Mouse (Mus musculus) frontal cortex, adult (tissue): ENCODE data around the gene Olfml2a.
"Not testable (repeated sequence)": the region's sequence is repeated elsewhere in the genome, so short reads cannot be mapped to it uniquely, and the experiment has no call there.

Experiments
- ATAC-seq: cut with Nextera tagmentation; 2 replicates; pipeline ENCODE4 v1.9.2; 2017; ENCODE audit warnings: mild to moderate bottlenecking, moderate library complexity, mixed read lengths; ENCODE audit not compliant: low TSS enrichment

Olfml2a gene

GRCm38 (mm10) chr2:38986580-38986979 is 54.8 kb downstream of the Olfml2a start:
- no peak for ATAC-seq

- no peak for ATAC-seq
Observed at GRCm38 (mm10) chr2:38987371-38987770, 55.6 kb downstream of the Olfml2a start.

- no peak for ATAC-seq
Observed at GRCm38 (mm10) chr2:38987803-38988510, 56.2 kb downstream of the Olfml2a start.

GRCm38 (mm10) chr2:38988929-38989328 is 57.2 kb downstream of the Olfml2a start:
- no peak for ATAC-seq

- no peak for ATAC-seq
Observed at GRCm38 (mm10) chr2:38992004-38992403, 60.2 kb downstream of the Olfml2a start.

GRCm38 (mm10) chr2:38992452-38992851 is 60.7 kb downstream of the Olfml2a start:
- ATAC-seq: peak; percentile 41

- peak; percentile 86 for ATAC-seq
Observed at GRCm38 (mm10) chr2:38997386-38998374, 65.9 kb downstream of the Olfml2a start, which contains the start of gene Wdr38. Wdr38 (plus strand) TSS chr2:38997476.

GRCm38 (mm10) chr2:38999381-38999780 is 67.6 kb downstream of the Olfml2a start:
- ATAC-seq: no peak

GRCm38 (mm10) chr2:38999910-39000586 is 68.3 kb downstream of the Olfml2a start:
- ATAC-seq: no peak

- no peak for ATAC-seq
Observed at GRCm38 (mm10) chr2:39000587-39000919, 68.8 kb downstream of the Olfml2a start.

GRCm38 (mm10) chr2:39001866-39002265 is 70.1 kb downstream of the Olfml2a start:
- ATAC-seq: no peak

GRCm38 (mm10) chr2:39003106-39003505 is 71.3 kb downstream of the Olfml2a start:
- ATAC-seq: no peak

- no peak for ATAC-seq
Observed at GRCm38 (mm10) chr2:39003512-39003911, 71.7 kb downstream of the Olfml2a start.

GRCm38 (mm10) chr2:39004372-39004771 is 72.6 kb downstream of the Olfml2a start:
- ATAC-seq: no peak

GRCm38 (mm10) chr2:39004880-39005435 is 73.2 kb downstream of the Olfml2a start, which contains the start of gene Arpc5l:
Arpc5l (plus strand) TSS chr2:39005348.
- peak; percentile 81 for ATAC-seq

- no peak for ATAC-seq
Observed at GRCm38 (mm10) chr2:39005574-39006079, 73.8 kb downstream of the Olfml2a start, which contains the start of gene Rpl35. Rpl35 (minus strand) TSS chr2:39005624.

- ATAC-seq: no peak
Observed at GRCm38 (mm10) chr2:39006149-39006730, 74.5 kb downstream of the Olfml2a start.

- ATAC-seq: peak; percentile 67
Observed at GRCm38 (mm10) chr2:39007865-39008264, 76.1 kb downstream of the Olfml2a start.

- peak; percentile 24 for ATAC-seq
Observed at GRCm38 (mm10) chr2:39008350-39008851, 76.6 kb downstream of the Olfml2a start.

GRCm38 (mm10) chr2:39008954-39009365 is 77.2 kb downstream of the Olfml2a start:
- ATAC-seq: no peak

GRCm38 (mm10) chr2:39010144-39010543 is 78.4 kb downstream of the Olfml2a start:
- ATAC-seq: not testable (repeated sequence)
